Mouse (Mus musculus) fat pad, adult 2 months (tissue): ENCODE data around the gene Mrps35.

Experiments
- DNase-seq: peaks from one replicate; pipeline ENCODE4 v3.0.0-alpha.2; 2011; ENCODE audit warnings: low read depth, low spot score; ENCODE audit errors: extremely low read depth

Mrps35 gene

GRCm38 (mm10) chr6:147086594-147087225 lies 44.1 kb downstream of the Mrps35 start, which contains the start of gene Mansc4:
Gene Mansc4, minus strand, starts transcription at chr6:147087032.
- no peak for DNase-seq

GRCm38 (mm10) chr6:147087736-147088135 lies 45.2 kb downstream of the Mrps35 start:
- no peak for DNase-seq

DNA sequence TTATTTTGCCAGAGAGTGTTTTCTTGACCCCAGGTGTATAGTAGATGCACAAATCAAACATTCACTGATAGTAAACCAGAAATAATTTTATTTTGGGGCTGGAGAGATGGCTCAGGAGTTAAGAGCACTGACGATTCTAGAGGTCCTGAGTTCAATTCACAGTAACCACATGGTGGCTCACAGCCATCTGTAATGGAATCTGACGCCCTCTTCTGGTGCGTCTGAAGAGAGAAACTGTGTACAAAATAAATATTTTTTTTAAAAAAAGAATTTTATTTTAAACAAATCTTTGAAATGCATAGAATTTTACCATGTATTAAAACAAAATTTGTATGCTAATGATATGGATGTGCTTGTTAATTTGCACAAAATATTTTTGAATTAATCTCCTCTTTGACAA lies 46.0 kb downstream of the Mrps35 start:
- DNase-seq = no peak

- DNase-seq = no peak
Measured at GRCm38 (mm10) chr6:147090191-147090590, 47.6 kb downstream of the Mrps35 start.

GRCm38 (mm10) chr6:147091136-147092120 lies 48.9 kb downstream of the Mrps35 start, which contains the start of gene Klhl42:
Gene Klhl42, plus strand, starts transcription at chr6:147091379.
- no peak for DNase-seq

DNA sequence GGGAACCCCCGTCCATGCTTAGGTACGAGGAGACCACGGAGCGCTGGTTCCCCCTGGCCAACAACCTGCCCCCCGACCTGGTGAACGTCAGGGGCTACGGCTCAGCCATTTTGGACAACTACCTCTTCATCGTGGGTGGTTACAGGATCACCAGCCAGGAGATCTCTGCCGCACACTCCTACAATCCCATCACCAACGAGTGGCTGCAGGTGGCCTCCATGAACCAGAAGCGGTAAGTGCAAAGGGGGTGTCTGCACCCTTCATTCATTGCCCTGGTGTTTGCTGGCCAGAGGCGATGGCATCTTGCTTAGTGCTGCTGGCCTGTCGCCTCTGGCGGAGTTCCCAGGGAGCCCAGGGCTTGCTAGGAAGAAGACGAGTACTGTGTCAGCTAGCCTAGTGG lies 49.6 kb downstream of the Mrps35 start:
- no peak for DNase-seq

GRCm38 (mm10) chr6:147094771-147095170 lies 52.2 kb downstream of the Mrps35 start:
- DNase-seq = no peak

DNA sequence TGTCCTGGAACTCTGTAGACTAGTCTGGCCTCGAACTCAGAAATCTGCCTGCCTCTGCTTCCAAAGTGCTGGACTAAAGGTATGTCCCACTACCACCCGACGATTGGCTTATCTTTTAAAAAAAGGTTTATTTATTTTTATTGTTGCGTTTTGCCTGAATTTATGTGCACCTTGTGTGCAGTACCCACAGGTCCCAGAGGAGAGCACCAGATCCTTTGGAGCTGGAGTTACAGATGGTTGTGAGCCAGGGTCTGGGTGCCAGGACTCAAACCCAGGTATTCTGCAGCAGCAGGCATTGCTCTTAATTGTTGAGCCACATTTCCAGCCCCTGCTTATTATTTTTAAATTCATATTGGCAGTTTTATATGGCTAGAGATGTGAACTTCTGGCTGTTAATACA lies 53.5 kb downstream of the Mrps35 start:
- DNase-seq = no peak

DNA sequence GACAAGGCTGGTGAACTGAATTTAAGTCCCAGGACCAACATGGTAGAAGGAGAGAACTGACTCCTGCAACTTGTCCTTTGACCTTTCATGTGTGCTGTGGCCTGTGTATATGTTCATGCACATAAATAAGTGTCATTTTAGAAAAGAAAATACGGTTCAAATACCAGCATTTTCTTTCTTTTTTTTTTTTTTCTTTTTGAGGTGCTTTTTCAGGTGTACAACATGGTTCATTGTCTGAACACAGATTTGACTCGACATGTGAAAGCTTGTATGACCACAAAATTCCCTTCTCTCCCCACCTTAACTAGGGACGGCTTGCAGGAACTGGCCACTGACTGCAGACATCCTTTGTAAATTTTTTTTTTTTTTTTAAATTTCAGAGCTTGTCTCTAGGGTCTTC lies 54.4 kb downstream of the Mrps35 start:
- no peak for DNase-seq

- no peak for DNase-seq
Measured at GRCm38 (mm10) chr6:147097346-147097929, 54.9 kb downstream of the Mrps35 start.

DNA sequence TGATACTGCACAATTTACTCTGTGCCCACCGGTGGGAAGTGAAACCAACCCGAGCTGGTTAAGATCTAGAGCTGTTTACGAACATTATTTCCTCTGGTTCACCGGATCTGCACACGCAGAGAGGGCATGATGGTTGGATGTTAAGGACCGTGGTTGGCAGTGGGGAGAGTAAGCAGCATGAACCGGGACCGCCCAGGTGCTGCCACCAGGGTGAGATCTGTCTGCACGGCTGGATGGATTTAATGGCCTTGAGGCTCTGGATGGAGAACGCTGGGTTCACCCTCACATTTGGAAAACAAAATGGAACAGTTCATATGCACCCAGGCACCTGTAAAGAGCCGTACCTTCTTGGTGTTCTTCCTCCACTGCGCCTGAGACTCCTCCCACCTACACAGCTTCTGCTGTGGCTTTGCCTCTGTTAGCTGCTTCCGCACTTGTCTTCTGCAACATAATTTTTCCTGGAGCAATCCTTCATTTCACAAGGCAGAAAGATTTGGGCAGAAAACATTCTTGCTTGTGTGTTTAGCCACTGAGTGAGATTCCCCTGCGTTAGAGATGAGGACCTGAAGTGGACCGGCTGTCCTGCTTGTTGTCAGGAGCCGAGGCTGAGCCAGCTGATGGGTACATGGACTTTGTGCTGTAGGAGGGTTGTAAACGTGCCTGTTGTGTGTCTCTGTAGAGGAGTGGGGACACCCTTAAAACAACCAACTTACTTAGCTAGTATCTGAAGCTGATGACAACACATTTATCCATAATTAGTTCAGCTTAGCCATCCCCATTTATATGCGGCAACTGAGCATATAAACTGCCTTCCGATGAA lies 57.1 kb downstream of the Mrps35 start:
- no peak for DNase-seq

DNA sequence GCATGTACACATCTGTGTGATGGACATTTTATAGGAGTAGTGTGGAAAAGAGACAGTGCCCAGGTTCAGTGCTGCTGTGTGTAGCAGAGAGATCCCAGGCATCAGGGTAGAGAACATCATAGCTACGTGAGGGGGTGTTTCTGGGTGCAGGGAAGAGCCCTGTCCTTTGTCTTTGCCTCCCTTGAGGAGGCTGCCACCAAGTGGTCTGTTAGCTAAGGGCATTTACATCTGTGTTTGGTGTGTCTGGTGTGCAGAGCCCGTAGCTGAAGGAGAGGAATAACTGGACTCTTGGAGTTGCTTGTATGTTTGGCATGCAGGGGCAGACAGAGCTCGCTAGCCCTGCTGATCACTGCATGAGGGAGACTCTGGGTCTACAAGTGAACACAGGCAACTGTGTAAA lies 59.7 kb downstream of the Mrps35 start:
- no peak for DNase-seq

- DNase-seq = no peak
Measured at GRCm38 (mm10) chr6:147105529-147105928, 63.0 kb downstream of the Mrps35 start.

- no peak for DNase-seq
Measured at GRCm38 (mm10) chr6:147106716-147107115, 64.2 kb downstream of the Mrps35 start.

GRCm38 (mm10) chr6:147109283-147109682 lies 66.7 kb downstream of the Mrps35 start:
- DNase-seq = no peak

- no peak for DNase-seq
Measured at GRCm38 (mm10) chr6:147116579-147116978, 74.0 kb downstream of the Mrps35 start.

DNA sequence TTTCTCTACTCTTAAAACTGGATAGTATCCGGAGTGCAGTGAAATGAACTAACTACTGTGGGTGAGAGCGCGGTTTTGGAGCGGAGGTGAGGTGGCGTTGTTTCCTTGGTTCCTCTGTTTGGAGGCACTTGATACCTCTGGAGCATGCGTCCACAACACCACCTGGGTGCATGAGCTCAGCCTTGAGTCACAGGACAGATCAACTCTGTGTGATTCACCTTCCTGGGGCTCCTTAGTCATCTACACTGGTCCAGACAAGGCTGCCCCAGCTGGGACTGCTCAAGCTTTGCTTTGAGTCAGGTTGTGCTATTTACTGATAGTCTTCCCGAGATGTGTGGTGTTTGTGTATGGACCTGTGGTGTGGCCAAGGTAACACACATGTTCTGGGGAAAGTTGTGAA lies 75.2 kb downstream of the Mrps35 start:
- no peak for DNase-seq

DNA sequence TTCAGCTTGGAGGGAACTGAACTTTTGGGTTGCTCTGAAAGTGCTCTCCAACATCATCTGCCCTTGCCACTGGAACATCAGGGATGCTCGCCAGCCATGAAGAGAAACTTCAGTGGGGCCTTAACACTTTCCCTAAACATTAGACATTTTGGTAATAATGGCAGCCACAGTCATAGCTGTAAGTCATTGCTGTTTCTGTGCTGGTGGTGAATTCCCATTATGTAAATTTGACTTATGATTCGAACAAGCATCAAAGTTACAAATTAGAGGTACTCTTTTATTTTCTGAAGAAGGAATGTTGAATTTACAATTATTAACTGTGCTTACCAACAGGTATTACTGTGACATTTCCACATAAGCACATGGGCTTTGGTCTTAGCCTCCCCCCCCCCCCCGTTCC lies 75.6 kb downstream of the Mrps35 start:
- DNase-seq = no peak

- no peak for DNase-seq
Measured at GRCm38 (mm10) chr6:147121320-147121719, 78.8 kb downstream of the Mrps35 start.
